Mouse (Mus musculus) gastrocnemius, postnatal 4 days (tissue): ENCODE data around the gene Ppcdc. TPM values are rescaled to one million over a fixed set of nuclear protein-coding genes. Genes with fewer than 3 reads are reported as not detected.
A peak's percentile ranks its signal among the peaks of the same experiment; 100 is the strongest.
"Not testable (repeated sequence)": the region's sequence is repeated elsewhere in the genome, so short reads cannot be mapped to it uniquely, and the experiment has no call there.

ENCODE experiments used
- DNase-seq, 2 experiments: peaks; one replicate each; pipeline ENCODE4 v3.0.0; 2021 to 2022; ENCODE audit warnings: low spot score in 2 of 2, mixed read lengths in 2 of 2
- total RNA-seq, 2 experiments: library from RNA; stranded (reverse); gene quantifications; 2 replicates each; pipeline ENCODE4 v1.2.3; 2021

Ppcdc gene
- total RNA-seq, 2 experiments from 2014 or later = 8.3 to 11.7 TPM

DNA sequence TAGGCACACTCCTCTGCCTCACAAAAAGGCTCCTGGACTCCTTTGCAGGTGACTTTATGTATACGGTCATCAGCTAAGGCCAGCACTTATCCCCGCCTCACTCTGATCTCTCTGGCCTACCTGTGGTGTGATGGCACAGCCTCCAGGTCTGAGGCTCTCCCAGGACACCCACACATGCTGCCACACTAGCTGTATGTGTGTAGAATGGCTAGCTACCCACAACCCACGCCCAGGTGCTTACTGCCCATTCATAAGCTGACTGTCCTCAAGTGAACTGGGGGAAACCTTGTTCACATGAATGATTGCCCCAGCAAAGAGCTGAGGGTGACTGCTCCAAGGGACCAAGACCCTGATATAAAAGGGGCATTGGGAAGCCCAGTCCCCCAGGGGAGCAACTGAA lies 7.4 kb downstream of the Ppcdc start:
- DNase-seq = no peak

DNA sequence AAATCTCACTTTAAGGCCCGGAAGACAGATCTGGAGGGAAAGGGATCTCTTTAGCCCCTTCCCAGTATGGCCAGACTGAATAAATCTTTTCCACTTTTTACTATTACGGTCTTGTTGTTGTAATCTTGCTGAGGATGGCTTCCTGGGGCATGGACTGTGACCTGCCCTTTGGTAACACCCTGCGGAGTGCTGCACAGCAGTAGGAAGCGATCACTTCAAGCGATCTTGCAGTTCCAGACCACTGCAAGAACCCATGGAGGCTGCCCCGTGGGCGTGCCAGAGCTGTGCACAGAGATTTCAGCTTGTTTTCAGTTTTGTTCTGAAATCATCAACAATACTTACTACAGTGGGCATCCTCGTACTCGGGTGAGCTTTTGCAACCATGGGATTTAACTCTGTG lies 8.7 kb downstream of the Ppcdc start:
- no peak for DNase-seq

DNA sequence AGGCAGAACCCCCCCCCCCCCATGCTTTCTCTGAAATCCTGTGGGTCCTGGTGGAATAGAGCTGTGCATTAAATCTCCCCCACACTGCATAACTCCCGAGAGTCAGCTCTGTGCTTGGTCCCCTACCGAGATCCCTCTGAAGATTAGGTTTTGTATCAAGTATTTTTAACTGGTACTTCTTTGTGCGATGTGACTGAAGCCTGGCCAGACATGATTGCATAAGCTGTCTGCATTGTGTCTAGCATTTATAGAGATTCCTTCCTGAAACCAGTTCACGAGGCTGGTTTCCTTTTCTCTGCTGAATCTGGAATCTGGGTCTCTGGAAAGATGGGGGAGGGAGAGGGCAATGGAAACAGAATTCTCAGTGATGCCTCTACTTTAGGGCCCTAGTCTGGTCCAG lies 11.5 kb downstream of the Ppcdc start:
- no peak for DNase-seq

DNA sequence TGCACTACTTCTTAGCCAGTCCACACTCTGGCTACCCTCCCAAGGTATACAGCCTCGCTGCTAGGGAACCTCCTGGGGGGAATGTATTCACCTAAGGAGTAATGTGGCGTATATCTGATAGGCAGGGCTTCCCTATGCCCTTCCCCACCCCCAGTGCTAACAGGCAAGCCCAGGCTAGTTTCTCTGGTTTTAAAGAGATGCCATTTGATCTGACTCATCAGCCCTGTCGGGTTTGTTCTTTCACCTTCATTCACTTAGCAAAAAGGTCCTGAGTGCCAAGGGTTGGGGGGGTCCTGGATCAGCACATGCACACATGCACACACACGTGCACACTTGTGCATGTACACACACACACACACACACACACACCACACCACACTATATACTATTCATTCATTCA lies 12.0 kb downstream of the Ppcdc start:
- no peak for DNase-seq

DNA sequence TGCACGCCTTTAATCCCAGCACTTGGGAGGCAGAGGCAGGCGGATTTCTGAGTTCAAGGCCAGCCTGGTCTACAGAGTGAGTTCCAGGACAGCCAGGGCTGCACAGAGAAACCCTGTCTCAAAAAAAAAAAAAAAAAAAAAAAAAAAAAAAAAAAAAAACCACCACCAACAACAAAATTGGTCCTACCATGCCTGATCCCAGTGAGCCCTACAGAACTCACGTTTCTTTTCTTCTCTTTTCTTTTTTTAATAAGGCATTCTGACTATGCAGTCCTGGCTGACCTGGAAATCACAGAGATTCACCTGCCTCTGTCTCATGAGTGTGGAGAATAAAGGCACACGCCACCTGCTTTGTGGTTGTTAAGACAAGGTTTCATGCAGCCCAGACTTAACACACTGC lies 12.8 kb downstream of the Ppcdc start:
- not testable (repeated sequence) for DNase-seq

DNA sequence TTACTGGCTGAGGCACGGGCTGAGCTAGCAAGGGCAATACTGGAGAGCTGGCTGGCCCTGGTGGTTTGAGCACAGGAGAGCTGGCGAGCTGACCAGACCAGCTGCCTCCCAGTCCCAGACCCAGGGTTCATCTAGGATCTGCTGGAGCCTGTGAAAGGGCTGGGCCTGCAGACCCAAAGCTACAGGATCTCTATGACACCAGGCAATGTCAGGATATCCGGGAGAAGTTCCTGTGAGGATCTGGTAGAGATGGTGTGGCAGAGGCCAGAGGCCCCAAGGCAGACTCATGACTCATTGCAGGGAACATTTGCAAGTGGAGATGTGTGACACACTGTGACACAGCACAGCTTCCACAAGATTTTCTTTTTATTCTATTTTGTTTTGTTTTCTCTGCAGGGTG lies 14.8 kb downstream of the Ppcdc start:
- DNase-seq = no peak

DNA sequence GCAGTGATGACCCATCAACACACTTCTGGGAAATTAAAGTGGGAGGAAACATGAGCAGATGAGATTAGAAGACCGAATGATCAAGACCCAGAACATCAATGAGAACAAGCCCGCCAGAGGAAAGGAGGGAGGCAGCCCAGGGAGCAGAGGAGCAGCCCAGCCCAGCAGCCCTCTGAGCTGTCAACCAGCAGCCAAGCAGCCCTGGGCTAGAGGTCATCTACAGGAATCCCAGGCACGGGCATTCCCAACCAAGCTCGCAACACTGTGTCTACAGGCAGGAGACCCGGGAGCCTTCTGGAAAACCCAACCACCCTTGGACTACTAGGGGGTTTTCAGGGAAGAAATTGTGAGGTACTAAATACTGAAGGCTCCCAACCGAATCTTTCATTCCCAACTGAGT lies 15.9 kb downstream of the Ppcdc start:
- DNase-seq = no peak

DNA sequence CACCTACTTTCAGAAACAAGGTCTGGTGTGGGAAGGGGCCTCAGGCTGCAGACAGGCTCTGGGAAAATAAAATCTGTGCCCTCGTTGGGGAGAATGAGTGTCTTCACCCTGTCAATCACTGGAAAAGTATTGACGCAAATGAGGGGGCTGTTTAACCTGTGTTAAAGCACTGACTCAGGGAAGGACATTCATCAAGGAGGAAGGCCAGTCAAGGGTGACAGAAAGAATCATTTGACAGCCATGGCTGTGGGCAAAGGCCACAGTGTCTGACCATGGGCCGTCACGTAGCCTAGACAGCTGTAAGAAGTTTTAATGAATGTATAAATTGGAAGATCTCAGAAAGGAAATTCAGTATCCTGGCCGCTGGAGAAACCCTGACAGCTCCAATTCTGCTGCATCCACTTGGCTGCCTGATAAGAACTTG lies 18.2 kb downstream of the Ppcdc start:
- no peak for DNase-seq

DNA sequence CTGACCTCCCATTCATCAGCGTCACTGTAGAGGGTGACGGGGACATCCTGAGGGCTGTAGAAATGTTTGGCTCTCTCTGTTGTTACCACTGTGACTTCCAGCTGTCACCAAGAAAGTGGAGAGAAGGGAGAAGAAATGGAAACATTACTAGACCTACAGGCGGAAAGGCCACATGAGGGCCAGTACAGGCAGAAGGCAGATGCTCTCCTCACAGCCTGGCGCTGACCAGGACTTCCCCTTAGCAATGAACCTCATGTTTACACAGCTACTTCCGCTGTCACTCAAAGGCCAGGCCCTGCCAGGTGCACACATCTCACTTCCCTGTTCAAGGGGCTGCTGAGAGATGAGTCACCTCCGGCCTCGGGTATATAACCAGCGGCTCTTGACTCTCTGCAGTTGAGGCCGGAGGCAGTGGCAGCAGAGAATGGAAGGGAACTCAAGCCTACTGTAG lies 18.8 kb downstream of the Ppcdc start:
- DNase-seq = peak in 1 of 2 experiments; percentile 56

DNA sequence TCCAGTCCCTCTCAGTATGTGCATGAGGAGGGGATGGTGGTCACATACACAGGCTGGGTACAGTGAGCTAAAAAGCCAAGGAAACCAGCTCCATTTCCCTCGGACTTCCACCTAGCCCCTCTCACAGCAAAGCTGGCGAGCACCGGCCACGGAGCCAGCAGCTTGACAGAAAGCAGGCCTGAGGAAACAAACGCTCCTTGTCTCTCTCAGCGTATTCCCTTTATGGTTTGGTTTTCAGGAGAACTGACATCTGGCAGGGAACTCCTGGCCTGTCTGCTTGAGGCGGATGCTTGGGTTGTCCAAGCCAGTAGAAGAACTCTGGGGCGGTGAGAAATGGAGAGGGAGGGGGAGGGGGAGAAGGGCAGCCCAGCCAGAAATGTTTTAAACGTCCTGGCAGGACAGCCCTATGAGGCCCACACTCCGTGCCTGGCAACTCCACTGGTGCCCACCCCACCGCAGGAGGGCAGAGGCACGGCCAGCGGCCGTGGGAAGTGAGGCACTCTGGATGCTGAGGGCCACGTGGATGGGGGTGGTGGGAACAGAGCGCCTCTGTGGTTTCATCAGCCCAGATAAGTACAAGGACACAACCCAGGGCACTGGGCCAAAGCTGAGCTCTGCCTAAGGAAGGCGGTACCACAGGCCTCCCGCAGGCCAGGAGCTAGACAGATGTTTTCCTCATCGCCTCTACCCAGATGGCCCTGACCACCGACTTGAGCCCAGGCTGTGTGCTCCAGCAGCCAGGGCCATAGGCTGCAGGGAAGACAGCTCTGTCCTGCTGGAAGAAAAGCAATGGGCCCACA lies 19.4 kb downstream of the Ppcdc start:
- DNase-seq = peak; percentile 91 to 97

DNA sequence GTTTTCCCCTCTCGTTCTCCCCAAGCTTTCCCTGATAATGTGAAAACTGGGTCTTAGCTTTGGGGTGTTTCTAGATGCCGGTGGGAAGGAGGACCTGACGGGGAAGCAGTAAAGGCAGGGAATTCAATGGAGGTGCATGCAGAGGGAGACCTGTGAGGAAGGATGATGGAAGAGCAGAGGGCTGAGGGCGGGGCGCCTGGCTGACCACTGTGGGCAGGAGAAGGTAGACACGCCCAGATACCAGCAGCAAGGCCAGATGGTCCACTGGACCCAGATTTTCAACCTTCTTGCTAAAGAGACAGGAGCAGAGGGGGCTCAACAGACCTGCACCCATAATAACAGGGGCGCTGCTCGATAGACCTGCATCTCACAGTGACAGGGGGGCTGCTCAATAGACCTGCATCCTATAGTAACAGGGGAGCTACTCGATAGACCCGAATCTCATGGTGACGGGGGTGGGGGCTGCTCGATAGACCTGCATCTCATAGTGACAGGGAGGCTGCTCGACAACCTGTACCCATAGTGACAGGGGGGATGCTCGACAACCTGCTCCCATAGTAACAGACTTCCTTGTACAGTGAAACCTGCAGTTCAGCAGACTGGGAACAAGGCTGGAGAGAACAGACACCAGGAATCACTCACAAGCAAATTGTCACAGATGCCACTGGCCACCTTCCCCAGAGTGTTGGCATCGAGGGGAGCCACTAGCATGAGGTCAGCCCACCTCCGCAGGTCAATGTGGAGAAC lies 20.2 kb downstream of the Ppcdc start:
- no peak for DNase-seq

DNA sequence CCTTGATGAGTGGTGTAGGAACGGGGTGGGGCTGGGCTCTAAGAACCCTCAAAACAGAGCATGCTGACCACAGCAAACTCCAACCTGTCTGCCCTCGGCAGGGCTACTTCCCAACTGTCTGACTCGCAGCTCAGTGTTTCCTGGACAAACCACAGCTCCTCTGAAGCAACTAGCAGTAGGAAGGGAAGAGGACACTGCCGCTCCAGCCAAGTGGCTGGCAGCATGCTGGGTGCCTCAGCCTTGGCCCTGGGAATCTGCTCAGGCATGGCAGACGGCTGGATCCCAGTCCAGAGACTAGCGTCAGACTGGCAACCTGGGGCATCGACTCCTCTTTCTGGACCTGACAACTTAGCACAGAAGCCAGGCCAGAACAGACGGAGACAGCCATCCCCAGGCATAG lies 22.6 kb downstream of the Ppcdc start:
- DNase-seq = no peak

DNA sequence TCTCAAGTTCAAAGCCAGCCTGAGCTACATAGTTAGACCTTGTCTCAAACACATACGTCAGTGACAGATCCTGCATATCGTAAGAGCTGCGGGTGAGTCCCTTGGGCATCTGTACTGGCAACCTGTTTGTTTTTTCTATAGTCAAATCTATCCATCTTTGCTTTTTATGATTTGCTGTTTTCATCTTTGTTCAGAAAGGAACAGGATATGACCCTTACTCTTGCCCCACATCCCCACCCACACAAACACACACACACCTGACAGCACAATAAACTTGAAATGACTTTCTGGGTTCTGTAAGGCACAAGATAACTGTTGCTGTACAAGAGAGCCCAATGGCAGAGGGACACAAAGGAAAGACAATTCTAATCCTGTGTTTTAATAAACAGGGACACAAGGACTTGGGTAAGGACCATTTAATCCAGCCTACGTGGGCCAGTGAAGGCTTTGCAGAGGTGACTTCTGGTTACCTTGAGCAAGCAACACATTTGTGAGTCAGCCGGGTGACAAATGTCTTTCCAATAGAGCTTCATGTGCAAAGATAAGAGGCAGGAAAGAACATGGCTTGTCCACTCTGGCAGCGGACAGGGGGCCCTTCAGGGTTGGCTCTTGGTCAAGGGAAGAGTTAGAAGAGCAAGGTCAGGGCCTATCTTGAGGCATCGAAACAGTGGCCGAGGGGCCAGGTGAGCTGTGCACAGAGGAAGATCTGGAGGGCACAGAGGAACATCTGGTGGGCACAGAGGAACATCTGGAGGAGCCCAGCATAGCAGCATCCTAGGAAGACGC lies 32.6 kb downstream of the Ppcdc start:
- no peak for DNase-seq

DNA sequence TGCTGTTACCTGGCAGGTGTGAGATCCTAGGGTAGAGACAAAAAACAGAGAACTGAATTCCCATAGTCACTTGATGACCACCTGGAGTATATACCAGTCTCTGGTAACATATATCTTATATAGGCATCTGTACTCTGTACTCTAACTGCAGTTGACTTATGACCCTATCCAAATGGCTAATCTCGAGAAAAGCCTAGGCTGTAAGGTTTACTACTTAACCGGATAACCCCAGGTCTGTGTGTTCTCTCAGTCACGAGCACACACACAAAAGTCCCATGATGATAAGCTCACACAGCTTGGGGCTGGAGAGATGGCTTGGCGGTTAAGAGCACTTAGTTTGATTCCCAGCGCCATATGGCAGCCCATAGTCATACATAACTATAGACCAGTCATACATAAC lies 33.5 kb downstream of the Ppcdc start:
- DNase-seq = no peak

DNA sequence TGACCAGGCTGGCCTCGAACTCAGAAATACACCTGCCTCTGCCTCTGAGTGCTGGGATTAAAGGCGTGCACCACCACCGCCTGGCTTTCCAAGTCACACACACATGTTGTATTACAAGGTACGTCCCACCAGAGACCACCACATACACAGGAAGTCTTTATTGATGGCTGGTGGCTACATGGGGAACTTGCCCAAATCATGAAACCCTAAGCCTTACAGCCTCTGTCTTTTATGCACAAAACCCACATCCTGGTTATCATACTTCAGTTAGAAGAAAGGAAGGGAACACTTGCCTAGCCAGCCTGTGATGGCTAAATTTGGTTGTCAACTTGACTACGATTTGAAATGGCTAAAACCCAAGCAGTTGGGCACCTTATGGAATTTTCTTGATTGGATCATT lies 35.9 kb downstream of the Ppcdc start:
- no peak for DNase-seq

DNA sequence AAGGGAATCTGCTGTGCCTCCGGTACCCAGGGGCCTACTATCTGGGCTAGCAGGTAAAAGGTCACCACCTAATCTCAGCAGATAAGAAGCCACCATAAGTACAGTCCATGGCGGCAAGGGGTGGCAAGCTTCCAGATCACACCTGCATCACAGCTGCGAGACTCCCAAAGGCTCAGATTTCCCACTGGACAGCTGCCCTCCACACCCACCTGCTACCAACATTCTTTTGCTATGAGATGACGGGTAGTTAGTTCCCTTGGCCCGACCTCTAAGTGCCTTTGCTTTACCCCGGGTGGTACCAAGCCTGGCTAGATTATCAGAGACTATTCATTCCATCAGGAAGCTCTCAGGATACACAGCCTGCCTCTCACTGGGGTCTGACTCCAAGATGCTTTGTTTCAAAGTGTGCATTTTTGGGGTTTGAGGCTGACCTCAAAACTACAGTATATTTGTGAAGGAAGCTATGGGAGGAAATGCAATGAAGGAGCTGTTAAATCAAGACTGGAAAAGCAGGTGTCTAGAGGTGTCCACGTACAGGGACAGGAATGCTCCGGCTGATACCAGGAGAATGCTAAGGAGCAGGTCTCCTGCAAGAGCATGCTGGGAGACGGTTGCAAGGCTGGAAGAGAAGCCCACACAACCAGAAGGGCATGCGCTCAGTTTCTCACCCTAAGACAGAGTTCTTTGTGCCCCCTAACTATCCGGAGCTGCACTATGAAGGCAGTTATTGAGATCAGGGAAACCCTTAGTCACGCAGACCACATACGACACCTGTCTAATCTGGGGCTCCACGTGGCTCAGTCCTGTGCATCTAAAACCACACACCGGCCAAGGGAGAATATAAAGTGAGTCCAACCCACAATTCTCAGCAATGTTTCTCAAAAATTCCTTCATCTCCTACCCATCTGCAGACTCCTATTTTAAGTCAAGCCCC lies 37.3 kb downstream of the Ppcdc start:
- no peak for DNase-seq

DNA sequence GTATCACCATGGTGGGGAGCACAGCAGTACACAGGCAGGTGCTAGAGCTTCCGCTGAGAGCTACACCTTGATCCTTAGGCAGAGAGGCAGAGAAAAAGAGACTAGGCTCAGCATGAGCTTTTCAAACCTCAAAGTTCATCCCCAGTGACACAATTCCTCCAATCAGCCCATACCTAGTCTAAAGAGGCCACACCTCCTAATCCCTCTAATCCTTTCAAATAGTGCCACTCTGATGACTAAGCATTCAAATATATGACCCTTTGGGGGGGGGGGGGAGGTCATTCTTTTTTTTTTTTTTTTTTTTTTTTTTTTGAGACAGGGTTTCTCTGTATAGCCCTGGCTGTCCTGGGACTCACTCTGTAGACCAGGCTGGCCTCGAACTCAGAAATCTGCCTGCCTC lies 41.2 kb downstream of the Ppcdc start:
- DNase-seq = no peak

DNA sequence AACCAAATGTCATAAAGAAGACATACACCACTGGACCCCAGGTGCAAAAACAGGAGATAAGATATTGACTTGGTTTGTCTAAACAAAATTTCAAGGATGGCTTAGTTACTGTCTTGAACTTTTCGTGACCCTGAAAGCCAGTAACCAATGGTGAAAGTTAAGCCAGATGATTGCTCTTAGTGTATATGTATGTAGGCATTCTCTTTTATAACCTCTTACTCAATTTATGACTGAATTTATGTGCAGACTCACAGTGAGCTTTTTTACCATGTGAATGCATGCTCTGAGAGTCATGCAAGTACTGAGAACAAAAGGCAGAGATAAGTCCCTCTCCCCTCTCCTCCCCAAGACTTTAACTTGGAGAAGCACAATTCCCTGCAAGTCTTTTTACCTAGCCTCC lies 47.0 kb downstream of the Ppcdc start:
- no peak for DNase-seq

DNA sequence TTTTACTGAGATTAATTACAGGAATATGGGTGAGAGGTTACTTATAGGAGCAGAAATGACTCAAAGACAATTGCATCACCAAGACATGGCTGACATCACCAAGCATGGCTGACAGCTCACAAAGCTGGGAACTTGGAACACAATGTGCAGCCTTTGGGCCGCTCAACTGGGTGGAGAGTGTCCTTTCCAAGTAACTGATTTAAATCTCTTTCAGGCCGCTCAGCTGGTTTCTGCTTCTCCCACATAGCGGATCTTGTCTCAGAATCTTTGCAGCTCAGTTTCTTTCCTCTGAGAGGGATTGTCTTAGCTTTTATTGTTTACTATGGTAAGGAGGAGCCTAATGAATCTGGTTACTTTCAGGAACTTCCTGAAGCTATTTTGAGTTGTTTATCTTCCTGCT lies 49.1 kb downstream of the Ppcdc start:
- no peak for DNase-seq

DNA sequence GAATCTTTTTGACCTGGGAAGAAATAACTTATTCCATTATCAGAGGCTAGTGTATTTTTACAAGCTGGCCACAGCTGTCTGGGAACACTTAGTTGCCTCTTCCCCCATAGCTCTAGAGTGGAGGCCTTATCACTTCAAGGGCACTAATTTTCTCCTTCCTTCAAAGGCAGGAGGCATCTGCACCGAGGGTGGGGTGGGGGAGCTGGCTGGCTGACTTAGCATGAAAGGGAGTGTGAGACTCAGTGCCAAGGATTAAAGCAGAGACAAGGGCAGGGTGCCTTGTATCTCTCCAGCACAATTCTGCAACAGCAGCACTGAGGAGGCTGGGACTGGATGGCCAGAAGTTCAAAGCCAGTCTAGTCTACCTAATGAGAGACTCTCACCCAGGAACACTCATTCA lies 50.8 kb downstream of the Ppcdc start:
- no peak for DNase-seq

DNA sequence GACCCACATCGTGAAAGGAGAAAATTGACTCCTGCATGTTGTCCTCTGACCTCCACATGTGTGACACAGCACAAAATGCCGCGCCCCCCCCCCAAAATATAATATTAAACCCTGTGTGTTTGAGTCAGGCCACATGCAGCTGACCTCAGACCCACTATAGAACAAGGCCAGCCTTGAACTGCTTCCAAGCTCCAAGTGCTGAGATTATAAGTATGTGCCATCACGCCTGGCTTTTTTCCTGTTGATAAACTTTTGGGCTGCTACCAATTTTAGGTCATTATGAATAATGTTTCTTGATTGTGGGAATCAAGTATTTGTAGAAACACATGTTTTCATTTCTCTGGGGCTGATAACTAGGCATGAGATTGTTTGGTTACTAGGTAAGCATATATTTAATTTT lies 53.0 kb downstream of the Ppcdc start:
- DNase-seq = no peak
